Mouse (Mus musculus): ENCODE results near the gene C130050O18Rik.

DNA sequence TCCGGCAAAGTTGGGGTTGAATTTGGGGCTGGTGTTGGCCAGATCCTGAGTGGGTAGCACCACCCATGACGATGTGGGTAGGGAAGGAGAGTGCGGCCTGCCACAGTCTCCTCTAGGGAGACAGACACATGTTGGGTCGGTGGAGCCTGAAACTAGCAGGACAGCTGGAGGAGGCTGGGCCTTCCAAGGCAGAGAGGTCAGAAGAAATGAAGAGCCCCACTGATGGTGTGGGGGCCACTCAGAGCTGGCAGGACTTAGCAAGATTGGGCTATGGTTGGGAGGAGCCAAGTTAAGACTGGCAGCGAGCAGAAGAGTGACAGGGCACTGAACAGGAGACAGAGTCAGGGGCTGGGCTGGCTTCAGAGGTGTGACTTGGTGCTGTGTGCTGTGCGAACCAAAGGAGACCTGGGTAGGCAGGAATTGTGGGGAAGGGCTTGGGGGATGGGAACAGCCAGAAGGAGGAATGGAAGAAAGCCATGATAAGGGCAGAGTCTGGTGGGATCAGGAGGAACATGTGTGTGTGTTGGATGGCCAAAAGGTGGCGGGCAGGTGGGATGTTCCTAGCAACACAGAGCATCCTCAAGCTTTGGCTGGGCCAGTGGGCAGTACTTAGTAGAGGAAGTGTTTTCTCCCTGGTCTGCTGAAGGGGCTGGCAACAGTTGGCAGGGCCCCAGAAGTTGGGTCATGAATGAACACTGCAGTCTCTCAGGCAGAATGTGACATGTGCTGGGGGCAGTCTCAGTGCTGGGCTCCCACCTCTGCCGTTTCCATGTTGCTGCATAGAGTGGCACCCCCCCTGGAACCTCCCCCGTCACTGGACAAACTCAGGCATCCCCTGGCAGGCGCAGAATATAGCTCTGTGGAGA is 17.5 kb upstream of the C130050O18Rik start:
- TF ChIP-seq ZNF384 (IDR thresholded peaks at IDR 0.05; ENCODE audit: low read depth, low read length) (no peak), ZC3H11A (IDR thresholded peaks at IDR 0.05; ENCODE audit: borderline replicate concordance, low read depth, low read length) (no peak)
